Mouse (Mus musculus): ENCODE data around the gene Gm17027.
"Not testable (repeated sequence)": the region's sequence is repeated elsewhere in the genome, so short reads cannot be mapped to it uniquely, and the experiment has no call there.

Gene Gm17027

GRCm38 (mm10) chr14:42162522-42162921 lies at the start of gene Gm17027:
TSS of gene Gm17027 (minus strand) at chr14:42162622.
- not testable (repeated sequence) for DNase-seq (ENCODE audit: low spot score in 2 of 2)

- DNase-seq (ENCODE audit: low spot score in 2 of 2), result not testable (repeated sequence)
Observed at GRCm38 (mm10) chr14:42190691-42191090, 28.3 kb upstream of the Gm17027 start, which contains the start of gene Gm3573. TSS of gene Gm3573 (minus strand) at chr14:42190791.

- peak; percentile 6 to 14 for DNase-seq (ENCODE audit: low spot score in 2 of 2)
Observed at GRCm38 (mm10) chr14:42183936-42184335, 21.5 kb upstream of the Gm17027 start.

- not testable (repeated sequence) for DNase-seq (ENCODE audit: low spot score in 2 of 2)
Observed at GRCm38 (mm10) chr14:42134571-42134970, 27.9 kb downstream of the Gm17027 start.

GRCm38 (mm10) chr14:42133806-42134205 lies 28.6 kb downstream of the Gm17027 start:
- DNase-seq (ENCODE audit: low spot score in 2 of 2), result not testable (repeated sequence)

- DNase-seq (ENCODE audit: low spot score in 2 of 2), result not testable (repeated sequence)
Observed at GRCm38 (mm10) chr14:42117269-42117668, 45.2 kb downstream of the Gm17027 start, which contains the start of gene Gm7951. TSS of gene Gm7951 (minus strand) at chr14:42117369.

Data from heart, adult 9 months (tissue).